Mouse (Mus musculus) liver, embryonic 13.5 days (tissue): Measurements from ENCODE around the gene Zswim7. TPM values are rescaled to one million over a fixed set of nuclear protein-coding genes. Genes with fewer than 3 reads are reported as not detected.

Experiments
- ATAC-seq: fragments of 200-750 bp; cut with Nextera tagmentation; 2 replicates; pipeline ENCODE4 v1.8.0; 2017; ENCODE audit warnings: low read depth, mild to moderate bottlenecking, moderate number of reproducible peaks, moderate library complexity
- DNase-seq: peaks from one replicate; pipeline ENCODE4 v3.0.0; 2022
- H3K27ac ChIP-seq: fragments of 300-500 bp; sonication (generic); 2 replicates; pipeline ENCODE4 v1.5.1; 2015; ENCODE audit warnings: moderate library complexity, mild to moderate bottlenecking, inconsistent platforms
- H3K27me3 ChIP-seq: fragments of 300-500 bp; sonication (generic); 2 replicates; pipeline ENCODE4 v1.6.1; 2015; ENCODE audit warnings: mild to moderate bottlenecking, inconsistent platforms
- H3K36me3 ChIP-seq: fragments of 300-500 bp; sonication (generic); 2 replicates; pipeline ENCODE4 v1.6.1; 2015; ENCODE audit warnings: mild to moderate bottlenecking, inconsistent platforms
- H3K4me1 ChIP-seq: fragments of 300-500 bp; sonication (generic); replicated peaks from 2 replicates; pipeline ENCODE4 v1.6.1; 2015; ENCODE audit warnings: inconsistent platforms
- H3K4me2 ChIP-seq: fragments of 300-500 bp; sonication (generic); 2 replicates; pipeline ENCODE4 v1.6.1; 2015; ENCODE audit warnings: inconsistent platforms, mild to moderate bottlenecking, moderate library complexity
- H3K4me3 ChIP-seq: fragments of 300-500 bp; sonication (generic); replicated peaks from 2 replicates; pipeline ENCODE4 v1.5.1; 2015; ENCODE audit warnings: mild to moderate bottlenecking, inconsistent platforms
- H3K9ac ChIP-seq: fragments of 300-500 bp; sonication (generic); 2 replicates; pipeline ENCODE4 v1.6.1; 2015; ENCODE audit warnings: mild to moderate bottlenecking, inconsistent platforms
- H3K9me3 ChIP-seq: fragments of 300-500 bp; sonication (generic); replicated peaks from 2 replicates; pipeline ENCODE4 v1.6.1; 2016; ENCODE audit warnings: inconsistent platforms
- WGBS: fragments of 180-500 bp; shearing (Covaris S2); methylation state at CpG from one replicate; pipeline ENCODE4 v1.1.7; 2015; ENCODE audit not compliant: insufficient replicate concordance; 5-methylcytosine and 5-hydroxymethylcytosine counted together
- polyA plus RNA-seq: library from polyadenylated mRNA; unstranded; fragments of >200 nt; fragmentation: Nextera tagmentation; extraction: Ambion mirVana; gene quantifications from 2 replicates; pipeline ENCODE4 v1.2.1, GENCODE M21; 2015

Gene Zswim7
- polyA plus RNA-seq, 1 experiment from 2014 or later = 13.0 TPM

DNA sequence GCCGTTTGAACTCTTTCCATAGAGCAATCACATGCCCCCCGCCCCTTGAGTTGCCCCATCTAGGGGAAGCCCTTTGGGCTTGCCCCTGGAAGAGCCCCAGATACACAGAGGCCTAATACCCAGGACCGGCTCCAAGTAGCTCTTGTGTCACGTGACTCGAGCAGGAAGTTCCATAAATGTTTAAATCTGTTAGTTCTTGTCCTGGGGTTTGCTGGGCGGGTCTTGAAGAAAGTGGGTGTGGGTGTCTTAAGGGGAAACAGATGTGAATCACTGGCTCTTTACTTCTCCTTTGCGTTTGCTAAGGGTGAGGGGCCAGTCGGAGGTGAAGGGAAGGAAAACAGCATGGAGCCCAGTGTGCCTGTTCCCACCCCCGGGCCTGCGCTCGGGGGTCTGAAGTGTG is 30.1 kb downstream of the Zswim7 start:
- Histone ChIP-seq H3K27ac (no peak overlapping the region), H3K9ac (no peak overlapping the region), H3K4me3 (no peak overlapping the region), H3K27me3 (peaks cover 83% of the 10 kb centered on the region), H3K4me1 (peaks cover 19% of the 10 kb centered on the region), H3K36me3 (no peaks in the 10 kb centered on the region), H3K9me3 (no peaks in the 10 kb centered on the region), H3K4me2 (no peak overlapping the region)
- no peak for ATAC-seq
- WGBS = 32% methylated on average over 11 of the region's 11 CpGs
- DNase-seq = no peak

DNA sequence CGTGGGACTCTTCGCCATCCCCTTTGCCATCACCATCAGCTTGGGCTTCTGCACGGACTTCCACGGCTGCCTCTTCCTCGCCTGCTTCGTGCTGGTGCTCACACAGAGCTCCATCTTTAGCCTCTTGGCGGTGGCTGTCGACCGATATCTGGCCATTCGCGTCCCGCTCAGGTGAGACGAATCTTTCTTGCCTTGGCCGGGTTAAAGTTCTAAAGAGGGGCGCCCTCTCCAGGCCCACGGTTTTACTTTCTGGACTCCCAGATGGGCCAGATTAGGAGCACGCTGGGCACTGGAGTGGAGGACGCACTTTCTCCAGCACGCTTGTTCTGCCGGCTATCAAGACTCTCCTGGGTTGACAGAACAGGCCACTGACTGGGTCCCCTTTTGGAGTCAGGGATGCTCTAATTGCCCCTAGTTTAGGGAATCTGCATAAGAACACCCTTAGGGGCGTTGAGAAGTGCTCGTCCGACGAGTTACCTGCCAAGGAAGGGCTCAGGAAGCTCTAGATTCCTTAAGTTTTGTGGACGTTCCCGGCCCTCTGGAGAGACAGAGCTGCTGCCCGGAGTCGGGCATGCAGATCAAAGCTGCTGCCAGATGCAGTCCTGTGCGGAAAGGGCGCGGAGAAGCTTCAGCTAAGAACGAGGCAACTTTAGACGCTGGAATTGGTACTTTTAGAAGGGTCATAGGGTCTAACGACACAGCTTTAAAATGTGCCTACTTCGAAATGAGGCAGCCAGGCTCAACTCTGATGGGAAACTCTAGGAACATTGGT is 31.7 kb downstream of the Zswim7 start:
- Histone ChIP-seq H3K4me2 (peak overlapping the region; percentile 93), H3K9me3 (0 out of 2 replicates have a peak, but pooled peaks cover 2% of the 10 kb centered on the region), H3K36me3 (no peaks in the 10 kb centered on the region), H3K4me1 (peaks cover 19% of the 10 kb centered on the region), H3K9ac (peak overlapping the region; percentile 51; the same call in 1 of the 2 replicates), H3K27me3 (peaks cover 78% of the 10 kb centered on the region), H3K4me3 (peak overlapping the region; percentile 64), H3K27ac (no peak overlapping the region)
- DNase-seq (peak; percentile 8), ATAC-seq (0 out of 2 replicates have a peak, but pooled peaks have one; percentile 12)
- WGBS = 6% methylated on average over 35 of the region's 35 CpGs

DNA sequence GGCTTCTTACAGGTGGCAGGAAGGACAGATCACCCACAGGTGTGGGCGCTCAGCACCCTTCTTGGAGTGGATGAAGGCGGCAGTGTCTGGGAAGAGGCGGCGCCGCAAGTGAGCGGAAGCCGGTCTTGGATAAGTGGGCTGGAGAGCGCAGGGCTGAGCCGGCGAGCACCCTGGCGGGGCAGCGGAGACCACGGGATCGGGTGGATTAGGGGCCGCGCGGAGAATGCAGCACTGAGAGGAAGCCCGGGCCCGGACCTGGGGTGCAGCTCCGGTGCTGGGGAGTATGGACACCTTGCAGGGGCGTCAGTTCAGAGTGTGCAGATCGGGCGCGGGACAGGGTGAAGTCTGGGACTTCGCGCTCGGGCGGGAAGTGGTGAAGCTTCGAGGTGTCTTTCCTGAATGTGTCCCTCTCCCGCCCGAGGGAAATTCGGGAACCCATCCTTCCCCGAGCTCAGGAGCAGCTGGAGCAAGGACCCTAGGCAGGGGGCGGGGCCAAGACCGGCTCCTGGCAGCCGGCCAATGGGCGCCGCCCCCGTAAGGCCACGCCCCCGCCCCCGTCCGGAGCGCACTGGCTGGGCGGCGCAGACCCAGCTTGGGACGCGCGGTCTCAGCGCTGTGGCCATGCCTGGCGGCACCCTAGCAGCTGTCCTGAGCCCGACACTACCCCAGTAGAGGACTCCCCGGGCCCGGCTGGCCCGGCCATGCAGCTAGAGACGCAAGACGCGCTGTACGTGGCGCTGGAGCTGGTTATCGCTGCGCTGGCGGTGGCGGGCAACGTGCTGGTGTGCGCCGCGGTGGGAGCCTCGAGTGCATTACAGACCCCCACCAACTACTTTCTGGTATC is 32.6 kb downstream of the Zswim7 start, which contains the start of gene Adora2b:
Gene Adora2b (plus strand): TSS at position 584 of the 844 bp plus-strand sequence.
- Histone ChIP-seq H3K9ac (peak within 1 kb of the TSS; percentile 51), H3K27ac (no peak within 1 kb of the TSS), H3K4me3 (peak within 1 kb of the TSS; percentile 64), H3K36me3 (no peaks in the 10 kb centered on the region), H3K4me1 (peaks cover 19% of the 10 kb centered on the region), H3K4me2 (peak within 1 kb of the TSS; percentile 93), H3K27me3 (peaks cover 71% of the 10 kb centered on the region), H3K9me3 (0 out of 2 replicates have a peak, but pooled peaks cover 2% of the 10 kb centered on the region)
- DNase-seq (peak; percentile 64), ATAC-seq (peak; percentile 78)
- WGBS = under 1% methylated on average over 69 of the region's 69 CpGs

GRCm38 (mm10) chr11:62247759-62248400 is 33.3 kb downstream of the Zswim7 start:
- Histone ChIP-seq H3K4me1 (peaks cover 19% of the 10 kb centered on the region), H3K4me2 (peak overlapping the region; percentile 93), H3K27ac (no peak overlapping the region), H3K9ac (peak overlapping the region; percentile 51; the same call in 1 of the 2 replicates), H3K27me3 (peaks cover 69% of the 10 kb centered on the region), H3K36me3 (no peaks in the 10 kb centered on the region), H3K9me3 (0 out of 2 replicates have a peak, but pooled peaks cover 2% of the 10 kb centered on the region), H3K4me3 (peak overlapping the region; percentile 64)
- 29% methylated on average over 18 of the region's 18 CpGs for WGBS
- DNase-seq = no peak
- no peak for ATAC-seq

DNA sequence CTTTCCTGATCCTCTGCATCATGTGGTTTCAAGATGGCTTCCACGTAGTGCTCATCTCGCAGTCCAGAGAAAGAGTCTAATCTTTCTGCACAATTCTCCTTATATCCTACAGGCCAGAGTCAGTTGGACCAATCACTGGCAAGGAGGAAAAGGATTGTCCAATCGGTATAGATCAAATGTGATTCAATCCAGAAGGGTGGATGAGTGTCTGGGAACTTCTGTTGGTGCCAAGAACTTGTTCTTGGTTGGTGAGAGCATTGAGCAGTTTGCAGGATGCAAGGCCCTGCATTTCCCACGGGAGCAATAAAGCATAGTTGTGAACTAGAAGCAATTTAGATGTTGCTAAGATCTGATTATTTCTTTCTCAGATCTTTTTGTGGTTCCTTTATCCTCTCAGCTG is 36.7 kb downstream of the Zswim7 start:
- peaks cover 19% of the 10 kb centered on the region for H3K4me1 ChIP-seq
- no peak overlapping the region for H3K4me2 ChIP-seq
- H3K36me3 ChIP-seq = no peaks in the 10 kb centered on the region
- H3K9me3 ChIP-seq = 0 out of 2 replicates have a peak, but pooled peaks cover 2% of the 10 kb centered on the region
- WGBS = 67% methylated on average over 4 of the region's 4 CpGs
- no peak for ATAC-seq
- H3K4me3 ChIP-seq = no peak overlapping the region
- peaks cover 38% of the 10 kb centered on the region for H3K27me3 ChIP-seq
- no peak overlapping the region for H3K9ac ChIP-seq
- no peak overlapping the region for H3K27ac ChIP-seq
- DNase-seq = no peak

GRCm38 (mm10) chr11:62243871-62244270 is 37.3 kb downstream of the Zswim7 start:
- no peak for DNase-seq
- Histone ChIP-seq H3K4me2 (no peak overlapping the region), H3K36me3 (no peaks in the 10 kb centered on the region), H3K27me3 (peaks cover 36% of the 10 kb centered on the region), H3K4me1 (peaks cover 13% of the 10 kb centered on the region), H3K9ac (no peak overlapping the region), H3K27ac (no peak overlapping the region), H3K4me3 (no peak overlapping the region), H3K9me3 (0 out of 2 replicates have a peak, but pooled peaks cover 2% of the 10 kb centered on the region)
- no peak for ATAC-seq
- WGBS = 75% methylated on average over 8 of the region's 8 CpGs

GRCm38 (mm10) chr11:62240631-62241261 is 40.4 kb downstream of the Zswim7 start:
- Histone ChIP-seq H3K9ac (no peak overlapping the region), H3K4me2 (no peak overlapping the region), H3K27ac (no peak overlapping the region), H3K4me3 (no peak overlapping the region), H3K4me1 (peaks cover 4% of the 10 kb centered on the region; the same call in 1 of the 2 replicates), H3K9me3 (0 out of 2 replicates have a peak, but pooled peaks cover 2% of the 10 kb centered on the region), H3K27me3 (peaks cover 13% of the 10 kb centered on the region; the same call in 1 of the 2 replicates), H3K36me3 (no peaks in the 10 kb centered on the region)
- WGBS = 55% methylated on average over 12 of the region's 12 CpGs
- no peak for DNase-seq
- ATAC-seq = no peak

DNA sequence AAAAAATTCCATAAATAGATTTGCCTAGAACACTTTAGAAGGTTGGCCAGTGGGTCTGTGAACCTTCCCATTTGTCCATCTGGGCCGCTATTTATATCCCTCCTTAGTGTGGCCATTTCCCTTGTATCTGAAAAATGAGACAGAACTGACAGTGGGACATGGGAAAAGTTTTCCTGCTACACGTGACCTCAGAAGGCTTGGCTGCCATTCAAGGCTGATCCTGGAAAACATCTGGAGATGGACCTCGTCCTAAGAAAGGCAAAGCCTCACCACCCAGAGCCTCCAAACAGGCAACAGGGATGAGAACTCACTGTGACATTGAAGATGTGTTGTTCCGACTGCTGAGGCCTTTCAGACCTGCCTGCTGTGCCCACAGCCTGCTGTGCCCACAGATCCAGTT is 56.4 kb downstream of the Zswim7 start:
- DNase-seq (no peak), ATAC-seq (no peak)
- no peak overlapping the region for H3K27ac ChIP-seq
- H3K4me2 ChIP-seq = no peak overlapping the region
- H3K4me3 ChIP-seq = no peak overlapping the region
- H3K9ac ChIP-seq = no peak overlapping the region
- H3K9me3 ChIP-seq = no peaks in the 10 kb centered on the region
- no peaks in the 10 kb centered on the region for H3K27me3 ChIP-seq
- H3K36me3 ChIP-seq = peaks cover 24% of the 10 kb centered on the region
- H3K4me1 ChIP-seq = no peaks in the 10 kb centered on the region
- WGBS = 71% methylated on average over 4 of the region's 4 CpGs

GRCm38 (mm10) chr11:62223962-62224361 is 57.2 kb downstream of the Zswim7 start:
- no peaks in the 10 kb centered on the region for H3K4me1 ChIP-seq
- 68% methylated on average over 7 of the region's 7 CpGs for WGBS
- DNase-seq = no peak
- H3K27me3 ChIP-seq = no peaks in the 10 kb centered on the region
- H3K9me3 ChIP-seq = no peaks in the 10 kb centered on the region
- H3K27ac ChIP-seq = no peak overlapping the region
- H3K4me3 ChIP-seq = no peak overlapping the region
- H3K36me3 ChIP-seq = peaks cover 32% of the 10 kb centered on the region
- ATAC-seq = 0 out of 2 replicates have a peak, but pooled peaks have one; percentile 18
- H3K4me2 ChIP-seq = no peak overlapping the region
- no peak overlapping the region for H3K9ac ChIP-seq

GRCm38 (mm10) chr11:62223416-62223815 is 57.8 kb downstream of the Zswim7 start:
- no peak overlapping the region for H3K4me2 ChIP-seq
- DNase-seq = no peak
- H3K36me3 ChIP-seq = peaks cover 32% of the 10 kb centered on the region
- no peaks in the 10 kb centered on the region for H3K9me3 ChIP-seq
- H3K4me3 ChIP-seq = no peak overlapping the region
- WGBS = 55% methylated on average over 5 of the region's 5 CpGs
- no peaks in the 10 kb centered on the region for H3K4me1 ChIP-seq
- H3K9ac ChIP-seq = no peak overlapping the region
- peak; percentile 18; the same call in 1 of the 2 replicates for ATAC-seq
- H3K27ac ChIP-seq = no peak overlapping the region
- H3K27me3 ChIP-seq = no peaks in the 10 kb centered on the region
